Mouse (Mus musculus) stomach, postnatal 0 days (tissue): Measurements from ENCODE around the gene Zfp612.

Experiments used
- CTCF ChIP-seq: IDR thresholded peaks from 2 replicates; pipeline ENCODE4 v1.5.1; 2016; ENCODE audit warnings: antibody characterized with exemption, low read depth, mild to moderate bottlenecking, moderate library complexity
- EP300 ChIP-seq: optimal IDR thresholded peaks from 2 replicates; pipeline ENCODE3; 2016; ENCODE audit warnings: antibody characterized with exemption

DNA sequence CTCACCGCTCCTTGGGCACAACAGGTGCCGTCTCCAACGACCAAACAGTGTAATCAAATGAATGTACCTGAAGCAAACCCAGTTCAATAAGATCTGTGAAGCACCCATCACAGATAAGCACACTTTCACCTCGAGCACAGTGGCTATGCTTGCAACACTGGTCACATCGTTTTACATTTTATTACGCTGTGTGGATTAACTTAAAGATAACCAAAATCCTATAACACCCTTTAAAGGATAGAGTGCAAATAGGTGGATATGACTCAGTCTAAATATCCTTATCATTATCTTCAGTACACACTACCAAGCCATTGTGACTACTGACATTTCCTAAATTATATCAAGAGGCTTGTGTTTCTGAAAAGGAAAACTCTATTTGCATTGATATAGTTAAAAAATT lies 28.3 kb upstream of the Zfp612 start:
- TF ChIP-seq CTCF (no peak), EP300 (no peak)
